Mouse (Mus musculus) CH12.LX (cell line): ENCODE measurements around the gene Trpm7.

Experiments
- CHD2 ChIP-seq: IDR thresholded peaks from 2 replicates; pipeline ENCODE4 v1.6.1; 2011; ENCODE audit warnings: low read length, improper control_type of control experiment
- CTCF ChIP-seq, 2 experiments: IDR thresholded peaks in 1 of 2; conservative IDR thresholded peaks in 1 of 2; 2 replicates each; pipeline ENCODE4 v1.5.1; 2011 to 2012; ENCODE audit warnings: low read depth in 2 of 2, low read length in 2 of 2, improper control_type of control experiment in 1 of 2, inconsistent platforms in 1 of 2, mild to moderate bottlenecking in 1 of 2, moderate library complexity in 1 of 2
- ELF1 ChIP-seq: IDR thresholded peaks from 2 replicates; pipeline ENCODE4 v1.6.1; 2014; ENCODE audit warnings: low read depth, mild to moderate bottlenecking, inconsistent platforms, low read length, improper control_type of control experiment
- GABPA ChIP-seq: IDR thresholded peaks from 2 replicates; pipeline ENCODE4 v1.6.1; 2012; ENCODE audit warnings: low read depth, low read length, improper control_type of control experiment, inconsistent platforms; ENCODE audit not compliant: insufficient replicate concordance
- HCFC1 ChIP-seq: IDR thresholded peaks from 2 replicates; pipeline ENCODE4 v1.6.1; 2012; ENCODE audit warnings: low read depth, mild to moderate bottlenecking, inconsistent platforms, low read length, improper control_type of control experiment
- IRF4 ChIP-seq: IDR thresholded peaks from 2 replicates; pipeline ENCODE4 v1.6.1; 2014; ENCODE audit warnings: low read depth, mild to moderate bottlenecking, inconsistent platforms, low read length, improper control_type of control experiment
- MEF2A ChIP-seq: IDR thresholded peaks from 2 replicates; pipeline ENCODE4 v1.6.1; 2014; ENCODE audit warnings: low read depth, mild to moderate bottlenecking, inconsistent platforms, low read length, improper control_type of control experiment, borderline replicate concordance
- POLR2A ChIP-seq: IDR thresholded peaks from 2 replicates; pipeline ENCODE4 v1.6.1; 2011; ENCODE audit warnings: low read depth, mild to moderate bottlenecking, improper control_type of control experiment, low read length
- TCF12 ChIP-seq: IDR thresholded peaks from 2 replicates; pipeline ENCODE4 v1.6.1; 2014; ENCODE audit warnings: low read depth, mild to moderate bottlenecking, inconsistent platforms, low read length, improper control_type of control experiment
- ZKSCAN1 ChIP-seq: IDR thresholded peaks from 2 replicates; pipeline ENCODE4 v1.6.1; 2012; ENCODE audit warnings: low read depth, inconsistent platforms, low read length, improper control_type of control experiment, borderline replicate concordance
- ZNF384 ChIP-seq: IDR thresholded peaks from 2 replicates; pipeline ENCODE4 v1.6.1; 2012; ENCODE audit warnings: low read depth, low read length, improper control_type of control experiment, inconsistent platforms

GRCm38 (mm10) chr2:126792611-126793010, 83.4 kb downstream of the Trpm7 start:
- TF ChIP-seq CTCF (conservative IDR thresholded peaks at IDR 0.05 in 1 of 2, IDR thresholded peaks at IDR 0.05 in 1 of 2; ENCODE audit: low read depth in 2 of 2, low read length in 2 of 2), result no peak
- TF ChIP-seq GABPA, result no peak
- no peak for TF ChIP-seq IRF4
- TF ChIP-seq ZKSCAN1, result no peak
- TF ChIP-seq ZNF384, result no peak
- TF ChIP-seq MEF2A, result no peak
- no peak for TF ChIP-seq ELF1
- no peak for TF ChIP-seq POLR2A
- no peak for TF ChIP-seq HCFC1
- TF ChIP-seq CHD2, result no peak
- no peak for TF ChIP-seq TCF12
